Mouse (Mus musculus): Measurements from ENCODE around the gene AU018091.
"Not testable (repeated sequence)": the region's sequence is repeated elsewhere in the genome, so short reads cannot be mapped to it uniquely, and the experiment has no call there.

Gene AU018091

DNA sequence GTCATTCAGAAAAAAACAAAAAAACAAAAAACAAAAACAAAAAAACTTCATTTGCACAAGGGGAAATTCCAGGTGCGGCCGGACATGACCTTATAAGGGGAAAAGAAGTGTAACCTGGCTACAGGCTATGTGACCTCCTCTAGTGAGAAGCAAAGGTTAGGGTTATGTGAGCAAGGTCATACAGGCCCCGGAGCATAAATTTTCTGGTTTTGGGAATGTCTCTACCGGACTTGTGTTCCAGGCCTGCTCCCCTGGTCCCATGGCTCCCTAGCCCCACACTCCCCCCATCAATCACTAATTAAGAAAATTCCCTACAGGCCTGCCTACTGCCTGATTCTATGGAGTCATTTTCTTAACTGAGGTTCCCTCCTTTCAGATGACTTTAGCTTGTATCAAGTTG, 2.7 kb downstream of the AU018091 start:
- no peak for DNase-seq (ENCODE audit: low spot score)

DNA sequence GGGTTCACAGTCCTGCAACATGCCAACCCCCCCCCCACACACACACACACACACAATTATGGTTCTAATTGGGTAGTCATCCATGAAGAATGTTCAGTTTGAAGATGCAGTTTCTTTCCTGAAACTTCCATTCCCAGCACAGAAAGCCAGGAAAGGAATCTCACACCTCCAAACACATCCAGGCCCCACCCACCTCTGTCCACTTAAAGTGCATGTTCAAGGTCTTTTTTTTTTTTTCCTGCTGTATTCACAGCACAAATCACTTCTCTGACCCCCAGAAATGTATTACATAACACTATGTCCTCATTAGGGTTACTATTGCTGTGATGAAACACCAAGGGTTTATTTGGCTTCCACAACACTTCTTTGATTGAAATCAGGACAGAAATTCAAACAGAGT, 4.0 kb downstream of the AU018091 start:
- no peak for DNase-seq (ENCODE audit: low spot score)

DNA sequence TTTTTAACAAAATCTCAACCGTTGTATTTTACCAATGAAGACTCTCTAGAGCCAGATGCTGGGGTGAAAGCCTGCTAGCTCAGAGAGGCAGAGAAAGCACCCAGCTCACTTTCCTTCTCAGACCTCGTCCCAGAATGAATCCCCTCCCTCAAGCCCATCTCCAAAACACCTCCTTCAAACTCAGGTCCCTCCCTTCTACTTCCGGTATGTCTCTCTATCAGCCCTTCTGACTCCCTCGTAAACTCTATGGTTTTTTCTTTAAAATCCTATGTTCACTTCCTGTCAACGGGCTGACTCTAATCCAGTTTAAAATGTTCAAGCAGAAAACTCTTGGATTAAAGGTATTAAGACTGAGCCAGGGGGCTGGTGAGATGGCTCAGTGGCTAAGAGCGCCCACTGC, 4.6 kb downstream of the AU018091 start:
- DNase-seq (ENCODE audit: low spot score), result no peak

DNA sequence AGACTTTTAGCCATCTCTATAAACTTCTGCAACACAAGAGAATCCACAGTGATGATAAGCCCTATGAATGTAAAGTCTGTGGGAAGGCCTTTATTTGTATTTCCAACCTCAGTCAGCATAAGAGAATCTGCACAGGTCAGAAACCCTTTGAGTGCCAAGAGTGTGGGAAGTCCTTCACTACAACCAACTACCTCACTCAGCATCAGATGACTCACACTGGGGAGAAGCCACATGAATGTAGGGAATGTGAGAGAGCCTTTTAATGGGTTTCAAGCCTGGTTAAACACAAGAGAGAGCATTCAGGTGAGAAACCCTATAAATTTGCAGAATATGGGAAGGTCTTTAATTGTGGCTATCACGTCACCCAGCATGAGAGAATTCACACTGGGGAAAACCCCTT, 18.6 kb downstream of the AU018091 start:
- no peak for DNase-seq (ENCODE audit: low spot score)

DNA sequence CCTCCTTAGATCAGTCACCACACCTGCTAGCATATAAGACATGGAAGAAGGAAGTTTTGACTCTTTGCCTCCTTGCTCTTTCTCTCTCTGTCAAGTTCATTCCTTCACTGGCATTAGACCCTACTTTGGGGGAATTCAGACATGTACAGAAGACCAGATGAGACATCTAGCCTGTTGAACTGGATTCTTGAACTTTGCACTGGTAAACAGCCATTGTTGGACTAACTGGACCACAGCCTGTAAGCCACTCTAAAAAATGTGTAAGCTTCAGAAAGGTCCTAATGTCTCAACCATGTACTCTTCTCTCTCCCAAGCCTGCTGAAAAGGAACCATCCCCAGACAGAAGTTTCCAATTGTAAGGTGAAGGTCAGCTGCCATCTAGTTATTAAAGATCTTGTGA, 22.9 kb downstream of the AU018091 start:
- DNase-seq (ENCODE audit: low spot score), result no peak

DNA sequence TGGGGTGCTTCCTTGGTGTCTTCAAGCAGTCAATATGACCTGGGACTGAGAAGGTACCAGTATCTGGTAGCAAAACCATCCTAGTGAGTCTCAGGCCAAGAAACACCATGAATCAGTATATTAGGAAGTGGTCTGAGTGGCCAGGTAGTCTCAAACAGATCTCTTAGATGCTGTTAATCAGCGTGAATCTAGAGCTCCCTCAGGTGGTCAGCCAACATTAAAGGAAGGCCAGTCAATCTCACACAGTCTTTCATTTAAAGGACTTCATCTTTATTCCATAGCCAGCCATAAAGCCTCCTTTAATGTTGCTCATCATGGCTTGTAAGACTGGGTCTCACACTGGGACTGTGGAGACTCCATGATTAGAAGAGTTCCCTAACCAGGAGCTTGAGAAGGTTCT, 25.7 kb downstream of the AU018091 start:
- no peak for DNase-seq (ENCODE audit: low spot score)

DNA sequence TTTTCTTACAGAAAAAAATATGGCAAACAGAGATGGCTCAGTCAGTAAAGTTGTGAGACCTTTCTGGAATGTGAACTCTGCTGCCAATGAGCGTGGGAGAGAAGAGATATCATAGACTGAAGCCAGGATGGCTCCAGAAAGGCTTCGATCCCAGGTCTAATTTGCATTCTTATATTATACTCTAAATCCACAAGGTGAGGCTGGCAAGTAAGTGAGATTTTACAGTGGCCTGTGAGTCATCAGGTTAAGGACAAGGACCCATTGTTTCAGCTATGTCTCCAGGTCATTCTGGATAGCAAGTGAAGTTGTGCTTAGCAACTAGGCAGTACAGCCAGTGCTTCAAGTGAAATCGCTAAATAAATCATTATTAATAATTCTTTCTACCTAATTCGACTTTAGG, 33.4 kb downstream of the AU018091 start:
- peak; percentile 16 for DNase-seq (ENCODE audit: low spot score)

DNA sequence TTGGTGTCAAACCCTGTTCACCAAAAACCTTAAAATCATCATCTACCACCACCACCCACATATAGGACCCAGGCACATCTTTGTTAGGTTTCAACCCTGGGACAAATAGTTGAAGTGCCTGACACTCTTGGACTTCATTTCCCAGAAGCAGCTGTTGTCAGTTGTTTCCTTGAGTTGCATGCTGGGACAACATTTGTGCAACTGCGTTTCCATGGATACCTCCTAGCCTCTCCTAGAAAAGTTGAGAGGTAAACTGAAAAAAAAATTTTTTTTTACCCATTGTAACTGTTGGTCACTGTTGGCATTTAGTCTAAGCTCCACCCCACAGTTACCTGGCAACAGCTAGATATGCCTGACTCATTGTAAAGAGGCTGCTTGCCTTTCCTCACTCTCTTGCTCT, 34.3 kb downstream of the AU018091 start:
- peak; percentile 60 for DNase-seq (ENCODE audit: low spot score)

DNA sequence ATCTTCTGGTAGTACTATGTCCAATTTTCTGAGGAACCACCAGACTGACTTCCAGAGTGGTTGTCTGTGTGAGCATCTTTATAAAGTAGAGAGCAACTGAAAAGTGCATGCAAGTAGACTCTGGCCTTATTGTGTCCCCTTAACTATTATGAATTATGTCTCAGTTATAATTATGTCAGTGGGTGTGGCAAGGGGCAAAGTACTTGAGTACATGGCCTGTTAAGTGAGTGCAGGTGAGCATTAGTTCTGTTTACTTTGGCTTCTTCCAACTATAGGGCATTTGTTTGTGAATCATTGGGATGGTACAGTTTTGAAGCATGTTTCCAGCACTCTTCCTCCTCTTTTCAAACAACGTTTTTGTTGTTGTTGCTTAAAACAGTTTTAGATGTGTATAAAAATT, 38.7 kb downstream of the AU018091 start:
- no peak for DNase-seq (ENCODE audit: low spot score)

DNA sequence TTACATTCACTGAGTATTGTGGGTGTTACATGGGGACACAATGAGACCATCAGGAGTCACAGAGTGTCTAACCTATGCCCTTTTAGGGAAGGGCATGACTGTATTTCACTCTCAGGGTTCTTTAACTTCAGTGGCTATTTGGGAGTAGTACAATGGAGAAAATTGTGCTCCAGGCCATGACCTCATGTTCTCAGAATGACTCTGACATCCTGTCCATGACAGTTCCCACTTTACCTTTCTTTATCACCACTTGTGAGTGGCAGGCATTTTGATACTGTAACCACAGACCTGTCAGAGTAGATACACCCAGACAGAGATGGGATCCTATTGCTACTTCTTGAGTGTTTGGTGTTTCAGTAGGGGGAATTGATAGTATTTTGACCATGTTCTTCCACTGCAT, 40.4 kb downstream of the AU018091 start:
- not testable (repeated sequence) for DNase-seq (ENCODE audit: low spot score)

DNA sequence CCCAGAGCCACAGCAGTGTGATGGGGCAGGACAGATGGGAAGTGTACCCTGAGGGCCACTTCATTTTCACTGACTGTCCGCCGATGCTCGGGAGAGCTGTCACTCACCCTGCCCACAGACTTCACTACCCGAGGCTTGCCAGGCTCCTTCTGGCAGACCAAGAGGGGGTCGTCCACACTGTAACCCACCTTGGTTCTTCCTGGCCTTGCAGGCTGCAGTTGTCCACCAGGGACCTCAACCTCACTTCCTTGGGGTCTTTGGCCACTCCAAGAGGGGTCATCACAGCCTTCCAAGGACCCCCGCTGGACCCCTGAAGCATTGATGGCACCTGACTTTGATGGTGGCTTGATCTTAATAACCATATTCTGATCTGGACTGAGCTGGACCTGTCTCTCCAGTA, 57.8 kb downstream of the AU018091 start:
- DNase-seq (ENCODE audit: low spot score), result not testable (repeated sequence)

DNA sequence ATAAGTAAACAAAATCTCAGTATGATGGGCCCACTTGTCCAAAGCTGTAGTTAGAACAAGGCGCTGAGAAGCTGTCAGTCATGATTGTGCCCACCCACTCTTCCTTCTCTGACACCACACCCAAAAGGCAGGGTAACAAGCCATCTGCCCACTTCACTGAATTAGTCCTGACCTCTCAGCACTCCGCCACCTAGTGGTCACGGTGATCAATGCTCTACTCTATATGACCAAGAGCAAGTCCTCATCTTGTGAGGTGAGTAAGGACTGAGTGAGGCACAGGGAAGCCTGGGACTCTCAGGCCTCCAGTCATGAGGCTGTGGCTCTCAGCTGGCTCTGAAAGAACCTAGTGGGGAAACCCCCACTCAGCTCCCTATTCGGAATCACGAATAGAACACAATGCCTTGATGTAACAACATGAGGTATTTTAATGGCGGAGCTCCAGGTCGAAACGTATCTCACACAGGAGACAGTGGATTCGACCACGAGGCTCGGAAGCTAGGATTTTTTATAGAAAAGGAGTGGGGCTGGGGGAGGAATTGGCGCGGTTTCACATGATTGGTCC, 62.4 kb downstream of the AU018091 start:
- not testable (repeated sequence) for DNase-seq (ENCODE audit: low spot score)

All from adipocyte (in vitro differentiated cells).